Mouse (Mus musculus): ENCODE results near the gene Prss42.

- TF ChIP-seq POLR2A (IDR thresholded peaks at IDR 0.05; ENCODE audit: low read depth, low read length), result no peak
- TF ChIP-seq CTCF (IDR thresholded peaks at IDR 0.05; ENCODE audit: extremely low read depth, insufficient read depth, insufficient read length, insufficient replicate concordance), result no peak
Observed at GRCm38 (mm10) chr9:110752917-110753435, 45.0 kb upstream of the Prss42 start.

Measured in spleen, adult 2 months (tissue).